Mouse (Mus musculus): ENCODE measurements around the gene Gtsf2. TPM values are rescaled to one million over a fixed set of nuclear protein-coding genes. Genes with fewer than 3 reads are reported as not detected.

Gtsf2 gene
- polyA plus RNA-seq, 1 experiment = not detected

GRCm38 (mm10) chr15:103393577-103393976 lies 54.7 kb downstream of the Gtsf2 start:
- no peak overlapping the region for H3K4me3 ChIP-seq (ENCODE audit: low read depth, low read length)
- H3K36me3 ChIP-seq (ENCODE audit: control insufficient read depth, insufficient read depth, low read length) = no peaks in the 10 kb centered on the region
- TF ChIP-seq POLR2A (IDR thresholded peaks at IDR 0.05; ENCODE audit: low read depth, low read length) = no peak
- TF ChIP-seq CTCF (IDR thresholded peaks at IDR 0.05; ENCODE audit: extremely low read depth, insufficient read length, insufficient replicate concordance, low read depth, low read length) = no peak
- H3K27ac ChIP-seq (ENCODE audit: insufficient read depth, low read depth, low read length) = no peak overlapping the region
- H3K27me3 ChIP-seq (ENCODE audit: control insufficient read depth, insufficient read depth, low read length) = no peaks in the 10 kb centered on the region
- no peaks in the 10 kb centered on the region for H3K4me1 ChIP-seq (ENCODE audit: control insufficient read depth, insufficient read depth, insufficient read length, low read length)

Other genes with a start within 250 kb of the Gtsf2 start
- 1.5 and 2.8 TPM in 2 replicates for gene Cbx5, start 208.7 kb downstream of the Gtsf2 start, polyA plus RNA-seq (2012; rRNA removed)
- gene Hnrnpa1, start 208.0 kb downstream of the Gtsf2 start, polyA plus RNA-seq (2012; rRNA removed) = 12.0 and 29.5 TPM in 2 replicates
- 0.39 and 0.83 TPM in 2 replicates for gene Nfe2, start 190.1 kb downstream of the Gtsf2 start, polyA plus RNA-seq (2012; rRNA removed)
- gene Copz1, start 175.8 kb downstream of the Gtsf2 start, polyA plus RNA-seq (2012; rRNA removed) = 64.9 and 111 TPM in 2 replicates
- 0.06 and 0.11 TPM in 2 replicates for gene Gpr84, start 137.9 kb downstream of the Gtsf2 start, polyA plus RNA-seq (2012; rRNA removed)
- 6.1 and 7.5 TPM in 2 replicates for gene Zfp385a, start 108.4 kb downstream of the Gtsf2 start, polyA plus RNA-seq (2012; rRNA removed)
- gene Itga5, start 81.7 kb downstream of the Gtsf2 start, polyA plus RNA-seq (2012; rRNA removed) = 8.8 and 9.4 TPM in 2 replicates
- not detected in 2 replicates for gene Gtsf1, start 18.0 kb downstream of the Gtsf2 start, polyA plus RNA-seq (2012; rRNA removed)
- 3.4 and 5.9 TPM in 2 replicates for gene Nckap1l, start 5.3 kb upstream of the Gtsf2 start, polyA plus RNA-seq (2012; rRNA removed)
- gene Pde1b, start 54.6 kb upstream of the Gtsf2 start, polyA plus RNA-seq (2012; rRNA removed) = 2.3 and 4.2 TPM in 2 replicates
- gene Ppp1r1a, start 89.5 kb upstream of the Gtsf2 start, polyA plus RNA-seq (2012; rRNA removed) = 2.3 and 2.7 TPM in 2 replicates
- 0.38 and 0.50 TPM in 2 replicates for gene Glycam1, start 116.6 kb upstream of the Gtsf2 start, polyA plus RNA-seq (2012; rRNA removed)

Data from small intestine, adult 2 months (tissue).